Mouse (Mus musculus): Measurements from ENCODE around the gene Rab3d. TPM values are rescaled to one million over a fixed set of nuclear protein-coding genes. Genes with fewer than 3 reads are reported as not detected.
A peak's percentile ranks its signal among the peaks of the same experiment; 100 is the strongest.
"Not testable (repeated sequence)": the region's sequence is repeated elsewhere in the genome, so short reads cannot be mapped to it uniquely, and the experiment has no call there.

Rab3d gene
- polyA plus RNA-seq, 1 experiment from 2014 or later: 28.4 TPM

DNA sequence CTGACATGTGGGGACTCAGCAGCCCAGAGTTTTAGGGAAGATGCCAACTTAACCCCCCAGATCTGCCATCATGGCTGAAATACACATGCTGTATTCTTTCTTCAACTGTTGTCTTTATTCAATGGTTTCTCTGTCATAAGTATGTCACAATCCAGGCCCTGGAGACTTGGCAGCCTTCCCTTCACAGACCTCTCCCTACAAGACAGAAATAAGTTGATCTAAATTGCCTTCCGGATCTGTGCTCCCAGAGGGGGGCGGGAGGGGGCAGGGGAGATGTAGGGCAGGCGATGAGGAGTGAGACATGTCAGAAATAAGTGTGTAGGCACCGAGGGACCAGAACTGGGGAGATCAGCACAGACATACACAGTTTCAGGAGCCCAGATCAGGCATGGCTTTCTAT is 45.8 kb downstream of the Rab3d start:
- Histone ChIP-seq H3K9me3 (ENCODE audit: low read length) (no peaks in the 10 kb centered on the region), H3K4me2 (replicated peaks; ENCODE audit: low read depth, low read length) (no peak overlapping the region), H3K4me1 (ENCODE audit: insufficient read depth, low read depth, low read length) (no peaks in the 10 kb centered on the region), H3K36me3 (ENCODE audit: insufficient read depth, low read length) (no peaks in the 10 kb centered on the region), H3K4me3 (ENCODE audit: low read depth, low read length) (no peak overlapping the region), H3K9ac (replicated peaks; ENCODE audit: low read depth) (no peak overlapping the region), H3K27ac (ENCODE audit: low read length) (no peak overlapping the region), H3K27me3 (replicated peaks; ENCODE audit: insufficient read depth, low read length) (no peaks in the 10 kb centered on the region)
- DNase-seq (ENCODE audit: low spot score) (peak; percentile 66), ATAC-seq (peak; percentile 42; the same call in 1 of the 2 replicates)
- 42% methylated on average over 4 of the region's 4 CpGs for WGBS
- TF ChIP-seq EP300 (IDR thresholded peaks at IDR 0.05) (no peak), CTCF (IDR thresholded peaks at IDR 0.05) (no peak)

DNA sequence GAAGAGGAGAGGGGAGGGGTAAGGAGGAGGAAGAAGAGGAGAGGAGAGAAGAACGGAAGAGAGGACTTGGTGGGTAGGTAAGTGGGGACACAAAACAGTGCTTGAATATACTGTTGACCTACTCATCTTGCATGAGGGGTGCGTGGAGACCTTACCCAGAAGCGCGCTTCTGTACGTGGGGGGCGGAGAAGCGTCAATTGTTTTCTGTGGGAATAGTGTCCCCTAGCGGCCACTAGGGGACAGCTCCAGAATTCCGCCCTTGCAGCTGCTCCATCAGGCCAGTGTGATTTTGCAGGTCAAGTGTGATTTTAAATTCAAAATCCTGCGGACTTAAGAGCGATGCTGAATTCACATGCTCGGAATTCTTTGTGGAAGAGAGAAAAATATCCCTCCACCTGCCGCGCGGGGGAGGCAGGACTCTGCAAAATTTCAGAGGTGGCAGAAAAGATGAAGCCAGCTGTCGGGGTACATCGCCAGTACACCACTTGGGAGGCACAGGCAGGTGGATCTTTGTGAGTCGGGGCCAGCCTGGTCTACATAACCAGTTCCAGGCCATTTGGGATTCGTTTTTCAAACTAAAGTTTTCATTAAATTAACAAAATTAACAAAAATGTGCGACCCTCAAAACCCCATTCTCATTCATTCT is 47.0 kb downstream of the Rab3d start:
- Histone ChIP-seq H3K9me3 (ENCODE audit: low read length) (no peaks in the 10 kb centered on the region), H3K4me2 (replicated peaks; ENCODE audit: low read depth, low read length) (no peak overlapping the region), H3K4me3 (ENCODE audit: low read depth, low read length) (no peak overlapping the region), H3K36me3 (ENCODE audit: insufficient read depth, low read length) (no peaks in the 10 kb centered on the region), H3K9ac (replicated peaks; ENCODE audit: low read depth) (no peak overlapping the region), H3K27ac (ENCODE audit: low read length) (no peak overlapping the region), H3K4me1 (ENCODE audit: insufficient read depth, low read depth, low read length) (no peaks in the 10 kb centered on the region), H3K27me3 (replicated peaks; ENCODE audit: insufficient read depth, low read length) (no peaks in the 10 kb centered on the region)
- peak; percentile 63 for ATAC-seq
- 14% methylated on average over 20 of the region's 20 CpGs for WGBS
- DNase-seq (ENCODE audit: low spot score): peak; percentile 80
- TF ChIP-seq EP300 (IDR thresholded peaks at IDR 0.05) (no peak), CTCF (IDR thresholded peaks at IDR 0.05) (peak; percentile 89)

DNA sequence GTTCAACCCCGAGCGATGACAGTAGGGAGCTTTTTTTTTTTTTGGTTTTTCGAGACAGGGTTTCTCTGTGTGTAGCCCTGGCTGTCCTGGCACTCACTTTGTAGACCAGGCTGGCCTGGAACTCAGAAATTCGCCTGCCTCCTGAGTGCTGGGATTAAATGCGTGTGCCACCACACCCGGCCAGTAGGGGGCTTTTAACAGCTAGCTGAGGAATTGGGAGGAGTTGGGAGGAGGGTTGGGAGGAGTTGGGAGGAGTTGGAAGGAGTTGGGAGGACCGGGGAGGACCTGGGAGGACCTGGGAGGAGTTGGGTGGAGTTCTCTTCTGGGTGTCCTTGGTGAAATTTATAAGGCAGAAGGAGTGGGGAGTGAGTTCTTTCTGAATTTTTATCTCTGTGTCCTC is 48.7 kb downstream of the Rab3d start:
- not testable (repeated sequence) for H3K36me3 ChIP-seq (ENCODE audit: insufficient read depth, low read length); H3K9ac ChIP-seq (replicated peaks; ENCODE audit: low read depth); H3K27me3 ChIP-seq (replicated peaks; ENCODE audit: insufficient read depth, low read length); H3K4me1 ChIP-seq (ENCODE audit: insufficient read depth, low read depth, low read length); ATAC-seq; H3K9me3 ChIP-seq (ENCODE audit: low read length); H3K27ac ChIP-seq (ENCODE audit: low read length); H3K4me3 ChIP-seq (ENCODE audit: low read depth, low read length); H3K4me2 ChIP-seq (replicated peaks; ENCODE audit: low read depth, low read length)
- WGBS: 47% methylated on average over 7 of the region's 7 CpGs
- peak; percentile 46 for DNase-seq (ENCODE audit: low spot score)
- peak; percentile 69 for TF ChIP-seq CTCF (IDR thresholded peaks at IDR 0.05)

DNA sequence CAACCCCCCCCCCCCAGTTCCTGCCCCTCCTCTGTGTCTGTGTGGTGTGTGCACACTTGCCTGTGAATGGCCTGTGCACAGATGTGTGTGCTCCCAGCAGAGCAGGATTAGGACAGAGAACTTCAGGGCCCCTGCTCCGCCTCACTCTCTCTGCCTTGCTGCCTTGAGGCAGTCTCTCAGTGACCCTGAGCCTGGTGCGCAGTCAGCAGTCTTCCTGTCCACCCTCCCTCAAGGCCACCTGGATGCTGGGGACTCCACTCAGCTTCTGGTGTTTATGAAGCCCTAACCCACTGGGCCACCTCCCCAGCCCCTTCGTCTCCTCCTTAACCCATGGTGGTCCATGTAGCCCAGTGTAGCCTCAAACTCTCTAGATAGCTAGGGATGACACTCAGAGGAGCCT is 50.3 kb downstream of the Rab3d start:
- TF ChIP-seq CTCF (IDR thresholded peaks at IDR 0.05) (no peak), EP300 (IDR thresholded peaks at IDR 0.05) (no peak)
- Histone ChIP-seq H3K4me3 (ENCODE audit: low read depth, low read length) (no peak overlapping the region), H3K27ac (ENCODE audit: low read length) (no peak overlapping the region), H3K9me3 (ENCODE audit: low read length) (no peaks in the 10 kb centered on the region), H3K9ac (replicated peaks; ENCODE audit: low read depth) (no peak overlapping the region), H3K27me3 (replicated peaks; ENCODE audit: insufficient read depth, low read length) (no peaks in the 10 kb centered on the region), H3K4me2 (replicated peaks; ENCODE audit: low read depth, low read length) (no peak overlapping the region), H3K36me3 (ENCODE audit: insufficient read depth, low read length) (no peaks in the 10 kb centered on the region), H3K4me1 (ENCODE audit: insufficient read depth, low read depth, low read length) (no peaks in the 10 kb centered on the region)
- ATAC-seq: no peak
- 83% methylated on average over 3 of the region's 3 CpGs for WGBS
- no peak for DNase-seq (ENCODE audit: low spot score)

DNA sequence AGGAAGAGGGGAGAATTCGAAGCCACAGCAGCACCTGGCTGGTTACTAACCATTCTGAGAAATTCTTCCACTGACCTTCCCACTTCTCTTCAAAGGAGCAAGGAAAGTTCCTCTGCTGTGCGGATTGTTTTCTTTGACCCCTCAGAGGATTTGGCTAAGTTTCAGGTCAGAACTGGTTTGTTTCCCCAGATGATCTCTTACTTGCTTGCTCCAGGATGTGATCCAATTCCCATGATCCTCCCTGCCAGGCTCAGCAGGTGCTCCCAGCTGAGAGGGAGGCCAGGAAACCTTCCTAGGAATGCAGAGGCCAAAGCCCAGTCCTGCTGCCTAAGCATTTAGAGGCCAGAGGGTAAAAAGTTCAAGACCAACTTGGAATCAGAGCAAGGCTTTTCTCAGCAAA is 51.4 kb downstream of the Rab3d start:
- H3K4me2 ChIP-seq (replicated peaks; ENCODE audit: low read depth, low read length): no peak overlapping the region
- TF ChIP-seq EP300 (IDR thresholded peaks at IDR 0.05): no peak
- TF ChIP-seq CTCF (IDR thresholded peaks at IDR 0.05): no peak
- H3K4me1 ChIP-seq (ENCODE audit: insufficient read depth, low read depth, low read length): no peaks in the 10 kb centered on the region
- no peaks in the 10 kb centered on the region for H3K27me3 ChIP-seq (replicated peaks; ENCODE audit: insufficient read depth, low read length)
- H3K9me3 ChIP-seq (ENCODE audit: low read length): no peaks in the 10 kb centered on the region
- no peak overlapping the region for H3K4me3 ChIP-seq (ENCODE audit: low read depth, low read length)
- ATAC-seq (no peak), DNase-seq (ENCODE audit: low spot score) (peak; percentile 17)
- 23% methylated on average over 2 of the region's 2 CpGs for WGBS
- H3K36me3 ChIP-seq (ENCODE audit: insufficient read depth, low read length): no peaks in the 10 kb centered on the region
- no peak overlapping the region for H3K27ac ChIP-seq (ENCODE audit: low read length)
- H3K9ac ChIP-seq (replicated peaks; ENCODE audit: low read depth): no peak overlapping the region

DNA sequence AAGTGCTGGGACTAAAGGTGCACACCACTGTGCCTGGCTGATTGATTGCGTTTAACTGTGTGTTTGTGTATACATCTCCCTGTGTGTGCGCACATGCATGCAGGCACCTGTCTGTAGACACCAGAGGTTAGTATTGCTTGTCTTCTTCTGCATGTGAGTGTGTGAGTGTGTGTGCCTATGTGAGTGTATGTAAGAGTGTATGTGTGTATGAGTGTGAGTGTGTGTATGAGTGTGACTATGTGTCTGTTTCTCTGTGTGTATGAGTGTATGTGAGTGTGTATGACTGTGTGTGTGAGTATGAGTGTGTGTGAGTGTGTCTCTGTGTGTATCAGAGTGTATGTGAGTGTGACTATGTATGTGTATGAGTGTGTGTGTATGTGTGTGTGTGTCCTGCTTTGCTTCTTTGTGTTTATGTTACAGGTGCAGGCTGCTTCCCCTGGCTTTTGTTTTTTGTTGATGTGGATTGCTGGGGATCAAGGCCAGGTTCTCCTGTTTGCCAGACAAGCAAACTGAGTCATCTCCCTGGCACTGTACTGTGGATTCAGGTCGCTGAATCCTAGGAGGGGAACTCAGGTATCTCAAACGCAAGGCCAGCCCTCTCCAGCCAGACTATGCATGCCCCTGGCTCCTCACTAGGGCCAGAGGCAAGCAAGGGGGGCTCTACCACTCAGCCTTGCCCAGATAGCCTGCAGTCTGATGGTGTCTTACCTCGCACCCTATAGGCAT is 52.2 kb downstream of the Rab3d start:
- 64% methylated on average over 5 of the region's 5 CpGs for WGBS
- no peak for DNase-seq (ENCODE audit: low spot score)
- Histone ChIP-seq H3K4me3 (ENCODE audit: low read depth, low read length) (no peak overlapping the region), H3K4me2 (replicated peaks; ENCODE audit: low read depth, low read length) (no peak overlapping the region), H3K9me3 (ENCODE audit: low read length) (no peaks in the 10 kb centered on the region), H3K27ac (ENCODE audit: low read length) (no peak overlapping the region), H3K27me3 (replicated peaks; ENCODE audit: insufficient read depth, low read length) (no peaks in the 10 kb centered on the region), H3K9ac (replicated peaks; ENCODE audit: low read depth) (no peak overlapping the region), H3K36me3 (ENCODE audit: insufficient read depth, low read length) (no peaks in the 10 kb centered on the region), H3K4me1 (ENCODE audit: insufficient read depth, low read depth, low read length) (no peaks in the 10 kb centered on the region)
- no peak for ATAC-seq
- TF ChIP-seq EP300 (IDR thresholded peaks at IDR 0.05) (no peak), CTCF (IDR thresholded peaks at IDR 0.05) (no peak)
